Mouse (Mus musculus) NIH3T3 (cell line): ENCODE data around the gene Myof.

Experiments
- DNase-seq: peaks from one replicate; pipeline ENCODE4 v3.0.0-alpha.2; 2012; ENCODE audit warnings: low read depth

Myof gene

GRCm38 (mm10) chr19:37946696-37947095 lies 96.7 kb downstream of the Myof start:
- peak; percentile 53 for DNase-seq

- no peak for DNase-seq
Measured at GRCm38 (mm10) chr19:37946053-37946452, 97.3 kb downstream of the Myof start.

GRCm38 (mm10) chr19:37939203-37939602 lies 104.2 kb downstream of the Myof start:
- DNase-seq: no peak

GRCm38 (mm10) chr19:37937092-37937491 lies 106.3 kb downstream of the Myof start:
- DNase-seq: peak; percentile 56

DNA sequence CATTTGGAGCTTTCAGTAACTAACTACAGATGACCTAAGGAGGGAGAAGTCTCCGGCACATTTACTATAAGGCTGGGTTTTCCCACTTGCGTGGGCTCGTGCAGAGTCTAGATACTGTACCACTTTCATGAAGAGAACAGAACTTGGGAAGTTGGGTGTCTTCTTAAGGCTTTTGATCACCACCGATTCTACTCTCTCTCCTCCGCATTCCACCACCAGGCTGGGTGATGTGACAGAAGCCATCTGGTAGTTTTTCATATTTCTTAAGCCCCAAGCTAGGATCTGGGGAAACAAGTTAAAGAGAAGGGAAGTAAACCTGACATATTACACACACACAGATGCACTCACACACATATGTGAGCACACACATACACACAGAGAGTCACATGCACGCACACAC lies 108.7 kb downstream of the Myof start:
- DNase-seq: no peak

DNA sequence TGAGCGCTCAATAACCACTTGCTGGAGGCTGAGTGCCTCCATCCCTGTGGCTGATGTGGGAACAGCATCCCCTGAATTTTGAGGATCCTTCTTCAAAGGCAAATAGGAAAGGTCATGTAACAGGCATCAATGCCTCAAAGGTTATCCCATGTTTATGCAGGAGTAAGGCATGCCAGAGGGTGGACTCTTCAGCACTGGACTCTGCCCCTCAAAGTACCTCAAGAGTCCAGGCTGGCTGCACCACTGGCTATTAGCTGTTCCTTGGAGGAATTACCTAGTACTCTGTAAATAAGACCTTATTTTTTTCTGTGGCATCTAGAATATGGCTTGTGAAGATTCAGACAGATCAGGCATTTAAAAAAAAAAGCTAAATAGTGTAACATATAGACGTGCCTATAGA lies 111.2 kb downstream of the Myof start:
- no peak for DNase-seq

DNA sequence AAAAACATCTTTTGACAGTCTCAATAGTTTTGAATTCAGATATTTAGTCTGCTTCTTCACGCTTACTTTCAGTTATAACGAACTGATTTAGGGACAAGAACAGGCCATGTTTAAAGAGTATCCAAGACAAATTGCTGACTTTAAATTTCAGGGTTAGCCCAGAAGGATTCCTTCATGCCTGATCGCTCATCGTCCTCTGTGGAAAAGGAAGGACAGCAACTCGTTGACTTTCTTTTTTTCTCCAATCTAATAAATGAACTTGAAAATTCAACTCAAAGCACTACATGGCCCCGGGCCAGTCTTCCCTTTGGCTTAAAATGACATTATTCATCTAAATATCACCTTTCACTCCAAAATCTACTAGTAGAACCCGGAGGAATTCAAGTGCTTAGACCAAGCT lies 115.5 kb downstream of the Myof start:
- no peak for DNase-seq

- no peak for DNase-seq
Measured at GRCm38 (mm10) chr19:37925323-37925722, 118.1 kb downstream of the Myof start.

DNA sequence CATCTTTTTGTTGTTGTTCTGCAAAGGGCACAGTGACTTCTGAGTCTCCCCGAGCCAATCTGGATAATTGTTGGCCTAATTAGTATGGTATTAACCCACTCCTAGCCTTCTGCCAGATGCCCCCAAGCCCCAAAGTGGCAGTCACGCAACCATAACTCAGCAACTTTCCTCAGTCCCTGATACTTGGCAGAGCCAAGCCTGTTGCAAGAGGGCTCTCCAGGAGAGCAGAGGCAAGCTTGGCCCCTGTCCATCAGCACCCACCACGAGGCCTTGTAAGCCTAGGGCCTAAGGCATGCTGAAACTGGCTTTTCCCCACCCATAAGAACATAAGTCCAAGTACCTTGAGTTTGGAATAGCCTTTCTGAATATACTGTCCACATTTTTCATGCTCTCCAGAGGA lies 119.1 kb downstream of the Myof start:
- DNase-seq: peak; percentile 64

DNA sequence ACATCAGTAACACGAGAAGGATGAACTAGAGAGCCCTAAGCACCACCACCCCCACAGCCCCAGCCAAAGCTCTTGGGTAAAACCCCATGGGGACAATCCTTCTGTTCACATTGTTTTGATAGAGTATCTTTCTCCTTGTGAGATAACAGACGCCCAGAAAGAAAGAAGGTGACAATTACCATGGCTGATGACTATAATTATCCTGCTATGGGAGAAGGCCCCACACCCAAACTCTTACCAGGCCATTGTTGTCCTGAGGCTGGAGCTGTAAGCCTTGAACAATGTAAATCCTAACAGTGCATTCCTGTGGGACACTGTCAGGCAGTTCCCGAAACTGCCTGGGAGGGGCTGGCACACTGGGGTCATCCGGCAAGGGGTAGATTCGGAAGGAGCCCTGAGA lies 122.3 kb downstream of the Myof start:
- DNase-seq: no peak

GRCm38 (mm10) chr19:37918515-37918932 lies 124.9 kb downstream of the Myof start:
- no peak for DNase-seq

DNA sequence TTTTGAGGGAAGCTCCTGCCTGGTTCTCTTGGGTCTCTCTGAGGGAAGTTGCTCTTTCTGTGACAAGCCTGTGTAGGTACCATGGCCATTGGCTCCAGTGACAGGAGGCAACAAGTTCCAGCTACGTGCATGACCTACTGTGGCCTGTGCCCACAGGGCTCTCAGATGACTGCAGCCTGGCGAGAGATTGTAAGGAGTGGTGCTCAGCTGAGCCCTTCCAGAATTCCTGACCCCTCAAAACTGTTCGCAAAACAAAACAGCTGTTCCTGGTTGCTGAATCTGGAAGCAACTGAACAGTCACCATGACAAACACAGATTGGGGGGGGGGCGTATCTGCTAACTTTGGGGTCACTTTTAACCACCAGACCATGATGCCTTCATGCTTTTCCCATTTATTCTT lies 129.1 kb downstream of the Myof start:
- DNase-seq: no peak

- DNase-seq: no peak
Measured at GRCm38 (mm10) chr19:37912501-37912900, 130.9 kb downstream of the Myof start.

DNA sequence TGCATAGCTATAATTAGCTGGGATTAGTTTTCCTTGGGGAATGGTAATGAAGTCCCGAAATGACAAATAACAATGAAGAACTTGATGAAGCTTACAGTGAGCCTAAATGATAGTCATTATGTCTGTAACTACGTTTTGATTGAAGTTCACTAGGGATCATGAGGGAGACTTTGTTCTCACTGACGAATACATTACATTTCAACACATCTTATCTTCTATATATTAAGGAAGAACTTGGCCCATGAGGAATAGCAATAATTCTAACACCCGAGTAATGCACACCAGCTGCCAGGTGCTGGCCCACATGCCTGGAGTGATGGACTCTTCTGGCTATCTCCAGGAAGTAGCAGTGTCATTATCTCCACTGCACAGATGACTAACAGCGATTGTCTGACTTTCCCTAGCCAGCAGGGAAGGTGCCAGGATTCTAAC lies 133.5 kb downstream of the Myof start:
- DNase-seq: peak; percentile 65

GRCm38 (mm10) chr19:37907451-37908320 lies 135.7 kb downstream of the Myof start:
- peak; percentile 94 for DNase-seq

DNA sequence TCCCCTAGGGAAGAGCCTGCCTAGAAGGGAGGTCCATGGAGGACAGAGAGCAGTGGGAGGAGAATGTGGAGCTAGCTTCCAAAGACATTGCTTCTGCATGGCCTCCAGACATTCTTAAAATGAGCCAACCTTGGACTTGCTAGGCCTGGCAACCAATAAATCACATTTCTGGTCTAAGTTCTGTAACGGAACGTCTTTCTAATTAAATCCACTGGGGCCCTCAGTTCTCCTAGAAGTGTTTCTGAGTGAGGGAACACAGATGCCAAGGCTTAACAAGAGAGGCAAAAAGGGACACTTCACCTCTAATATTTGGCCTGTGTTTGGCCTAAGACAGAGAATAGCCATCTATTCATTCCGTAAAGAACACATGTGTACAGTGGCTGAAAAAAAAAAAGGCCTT lies 136.5 kb downstream of the Myof start:
- DNase-seq: no peak

GRCm38 (mm10) chr19:37896081-37896480 lies 147.3 kb downstream of the Myof start:
- peak; percentile 57 for DNase-seq

GRCm38 (mm10) chr19:37891006-37891405 lies 152.4 kb downstream of the Myof start:
- DNase-seq: no peak

DNA sequence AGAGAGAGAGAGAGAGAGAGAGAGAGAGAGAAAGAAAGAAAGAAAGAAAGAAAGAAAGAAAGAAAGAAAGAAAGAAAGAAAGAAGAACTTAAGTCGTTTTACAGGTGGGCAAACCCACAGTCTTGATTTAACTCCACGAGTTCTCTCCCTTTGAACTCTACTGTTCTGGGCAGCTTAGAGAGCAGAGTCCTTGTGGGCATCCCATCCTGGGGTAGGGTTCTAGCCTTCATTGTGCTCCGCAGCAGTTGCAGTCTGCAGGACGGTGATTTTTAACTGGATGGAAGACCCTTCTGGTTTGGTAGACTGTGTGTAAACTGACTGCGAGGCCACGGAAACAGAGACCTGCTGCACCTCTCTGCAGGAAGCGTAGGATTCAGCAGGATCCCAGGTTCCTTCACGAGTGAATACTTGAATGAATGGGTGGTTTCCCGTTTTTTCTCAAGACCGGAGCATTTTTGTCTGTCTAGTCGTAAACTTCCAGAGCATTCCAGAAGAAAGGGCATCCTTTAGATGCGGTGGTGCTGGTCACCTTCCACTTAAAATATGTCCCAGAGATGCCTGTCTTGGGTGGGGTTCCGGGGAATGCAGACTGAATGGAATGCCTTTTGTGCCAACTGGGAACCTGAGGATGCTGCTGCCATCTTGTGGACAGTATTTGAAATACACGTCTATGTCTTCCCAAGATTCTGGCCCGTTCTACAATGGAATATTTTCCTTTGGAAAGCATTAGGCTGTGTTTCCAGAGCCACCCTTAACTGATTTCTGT lies 156.8 kb downstream of the Myof start:
- peak; percentile 92 for DNase-seq

DNA sequence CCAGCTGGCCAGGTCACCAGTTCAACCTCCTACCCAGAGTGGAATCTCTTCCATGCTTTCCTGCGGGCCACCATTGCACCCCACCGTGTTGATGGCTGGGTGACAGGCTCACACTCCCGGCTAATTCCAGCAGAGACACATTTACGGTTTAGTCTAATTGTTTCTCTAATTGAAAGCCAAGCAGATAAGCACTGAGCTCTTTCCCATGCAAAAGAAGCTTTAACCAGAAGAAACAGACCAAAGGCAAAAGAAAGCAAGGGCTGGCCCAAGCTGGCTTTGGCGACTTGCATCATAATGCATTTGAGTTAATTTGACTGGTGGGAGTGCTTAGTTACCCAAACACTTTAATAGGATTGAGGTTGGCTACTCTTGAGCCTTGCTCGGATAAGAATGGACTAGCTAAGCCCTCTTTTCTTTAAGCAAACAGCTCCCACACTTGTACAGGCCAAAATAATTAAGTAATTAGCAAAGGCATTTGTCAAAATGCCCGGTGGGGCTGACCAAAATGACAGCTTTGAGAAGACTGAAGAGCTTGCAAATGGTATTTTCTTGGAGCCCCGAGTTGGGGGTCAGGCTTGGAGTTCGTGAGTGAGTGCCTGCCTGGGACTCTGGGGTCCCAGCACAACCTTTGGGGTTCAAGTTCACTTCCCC lies 161.8 kb downstream of the Myof start:
- DNase-seq: no peak

GRCm38 (mm10) chr19:37877511-37878167 lies 165.7 kb downstream of the Myof start:
- DNase-seq: no peak

DNA sequence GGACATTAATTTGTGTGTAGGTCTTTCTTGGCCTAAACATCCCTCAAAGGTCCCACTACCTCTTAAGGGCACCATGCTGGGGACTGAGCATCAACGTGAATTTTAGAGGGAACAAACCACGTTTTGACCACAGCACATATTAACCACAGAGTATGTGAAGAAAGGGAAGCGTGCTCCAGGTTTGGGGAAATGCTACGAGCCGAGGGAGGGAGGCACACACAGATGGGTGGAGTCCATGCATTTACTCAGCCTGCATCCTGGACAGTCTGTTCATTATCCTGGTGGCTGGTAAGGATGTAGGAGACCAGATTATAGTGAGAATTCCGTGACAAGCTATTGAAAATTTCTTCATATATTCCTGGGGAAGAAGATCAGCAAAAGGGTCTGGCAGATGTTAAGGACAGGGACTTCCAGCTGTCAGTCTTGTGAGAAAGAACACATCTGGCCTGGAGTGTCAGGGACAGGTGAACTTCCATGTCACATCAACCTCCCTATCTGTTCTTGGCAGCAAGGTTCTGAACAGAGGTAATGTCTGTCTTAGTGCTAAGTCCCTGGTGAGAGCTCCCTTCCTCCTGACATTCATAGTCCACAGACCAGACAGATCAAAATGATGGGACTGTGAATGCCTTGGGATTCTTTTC lies 166.7 kb downstream of the Myof start:
- no peak for DNase-seq
